Mouse (Mus musculus): Measurements from ENCODE around the gene Tmem243. TPM values are rescaled to one million over a fixed set of nuclear protein-coding genes. Genes with fewer than 3 reads are reported as not detected.

Tmem243 gene
- polyA plus RNA-seq, 1 experiment: 12.9 TPM

GRCm38 (mm10) chr5:9111285-9111684 lies 10.8 kb downstream of the Tmem243 start:
- no peak overlapping the region for H3K4me3 ChIP-seq (replicated peaks; ENCODE audit: control insufficient read depth, low read depth, low read length)
- H3K4me1 ChIP-seq (ENCODE audit: control insufficient read depth, insufficient read depth, low read length): peaks cover 3% of the 10 kb centered on the region; the same call in 1 of the 2 replicates
- TF ChIP-seq CTCF (IDR thresholded peaks at IDR 0.05; ENCODE audit: control insufficient read depth, insufficient read depth, low read length) (no peak), POLR2A (IDR thresholded peaks at IDR 0.05; ENCODE audit: borderline replicate concordance, control insufficient read depth, low read depth, low read length) (no peak)
- 67% methylated on average over 2 of the region's 2 CpGs for WGBS
- no peak overlapping the region for H3K27ac ChIP-seq (ENCODE audit: control insufficient read depth, insufficient read depth, low read depth, low read length, poor library complexity)

GRCm38 (mm10) chr5:9111759-9112158 lies 11.3 kb downstream of the Tmem243 start:
- TF ChIP-seq POLR2A (IDR thresholded peaks at IDR 0.05; ENCODE audit: borderline replicate concordance, control insufficient read depth, low read depth, low read length): no peak
- TF ChIP-seq CTCF (IDR thresholded peaks at IDR 0.05; ENCODE audit: control insufficient read depth, insufficient read depth, low read length): peak; percentile 90
- Histone ChIP-seq H3K4me3 (replicated peaks; ENCODE audit: control insufficient read depth, low read depth, low read length) (no peak overlapping the region), H3K4me1 (ENCODE audit: control insufficient read depth, insufficient read depth, low read length) (peaks cover 3% of the 10 kb centered on the region; the same call in 1 of the 2 replicates), H3K27ac (ENCODE audit: control insufficient read depth, insufficient read depth, low read depth, low read length, poor library complexity) (no peak overlapping the region)
- WGBS: 3% methylated on average over 5 of the region's 5 CpGs

- TF ChIP-seq CTCF (IDR thresholded peaks at IDR 0.05; ENCODE audit: control insufficient read depth, insufficient read depth, low read length): no peak
- no peak for TF ChIP-seq POLR2A (IDR thresholded peaks at IDR 0.05; ENCODE audit: borderline replicate concordance, control insufficient read depth, low read depth, low read length)
- Histone ChIP-seq H3K4me1 (ENCODE audit: control insufficient read depth, insufficient read depth, low read length) (no peaks in the 10 kb centered on the region; the same call in 1 of the 2 replicates), H3K27ac (ENCODE audit: control insufficient read depth, insufficient read depth, low read depth, low read length, poor library complexity) (no peak overlapping the region), H3K4me3 (replicated peaks; ENCODE audit: control insufficient read depth, low read depth, low read length) (no peak overlapping the region)
- WGBS: 79% methylated on average over 6 of the region's 6 CpGs
Measured at GRCm38 (mm10) chr5:9114162-9114561, 13.7 kb downstream of the Tmem243 start.

GRCm38 (mm10) chr5:9124134-9124533 lies 23.7 kb downstream of the Tmem243 start:
- Histone ChIP-seq H3K4me1 (ENCODE audit: control insufficient read depth, insufficient read depth, low read length) (no peaks in the 10 kb centered on the region), H3K27ac (ENCODE audit: control insufficient read depth, insufficient read depth, low read depth, low read length, poor library complexity) (no peak overlapping the region), H3K4me3 (replicated peaks; ENCODE audit: control insufficient read depth, low read depth, low read length) (no peak overlapping the region)
- 93% methylated on average over 2 of the region's 2 CpGs for WGBS
- no peak for TF ChIP-seq POLR2A (IDR thresholded peaks at IDR 0.05; ENCODE audit: borderline replicate concordance, control insufficient read depth, low read depth, low read length)
- TF ChIP-seq CTCF (IDR thresholded peaks at IDR 0.05; ENCODE audit: control insufficient read depth, insufficient read depth, low read length): no peak

GRCm38 (mm10) chr5:9128566-9128965 lies 28.1 kb downstream of the Tmem243 start:
- no peaks in the 10 kb centered on the region for H3K4me1 ChIP-seq (ENCODE audit: control insufficient read depth, insufficient read depth, low read length)
- H3K27ac ChIP-seq (ENCODE audit: control insufficient read depth, insufficient read depth, low read depth, low read length, poor library complexity): no peak overlapping the region
- no peak overlapping the region for H3K4me3 ChIP-seq (replicated peaks; ENCODE audit: control insufficient read depth, low read depth, low read length)
- no peak for TF ChIP-seq POLR2A (IDR thresholded peaks at IDR 0.05; ENCODE audit: borderline replicate concordance, control insufficient read depth, low read depth, low read length)
- TF ChIP-seq CTCF (IDR thresholded peaks at IDR 0.05; ENCODE audit: control insufficient read depth, insufficient read depth, low read length): no peak
- 86% methylated on average over 12 of the region's 12 CpGs for WGBS

- TF ChIP-seq CTCF (IDR thresholded peaks at IDR 0.05; ENCODE audit: control insufficient read depth, insufficient read depth, low read length): no peak
- no peak for TF ChIP-seq POLR2A (IDR thresholded peaks at IDR 0.05; ENCODE audit: borderline replicate concordance, control insufficient read depth, low read depth, low read length)
- 90% methylated on average over 7 of the region's 7 CpGs for WGBS
- no peak overlapping the region for H3K27ac ChIP-seq (ENCODE audit: control insufficient read depth, insufficient read depth, low read depth, low read length, poor library complexity)
- H3K4me3 ChIP-seq (replicated peaks; ENCODE audit: control insufficient read depth, low read depth, low read length): no peak overlapping the region
- H3K4me1 ChIP-seq (ENCODE audit: control insufficient read depth, insufficient read depth, low read length): no peaks in the 10 kb centered on the region
Measured at GRCm38 (mm10) chr5:9131786-9132185, 31.3 kb downstream of the Tmem243 start.

GRCm38 (mm10) chr5:9135588-9135987 lies 35.1 kb downstream of the Tmem243 start:
- H3K4me3 ChIP-seq (replicated peaks; ENCODE audit: control insufficient read depth, low read depth, low read length): no peak overlapping the region
- H3K4me1 ChIP-seq (ENCODE audit: control insufficient read depth, insufficient read depth, low read length): no peaks in the 10 kb centered on the region
- no peak for TF ChIP-seq POLR2A (IDR thresholded peaks at IDR 0.05; ENCODE audit: borderline replicate concordance, control insufficient read depth, low read depth, low read length)
- WGBS: 88% methylated on average over 3 of the region's 3 CpGs
- no peak overlapping the region for H3K27ac ChIP-seq (ENCODE audit: control insufficient read depth, insufficient read depth, low read depth, low read length, poor library complexity)

GRCm38 (mm10) chr5:9140724-9141123 lies 40.3 kb downstream of the Tmem243 start:
- 74% methylated on average over 8 of the region's 8 CpGs for WGBS
- H3K27ac ChIP-seq (ENCODE audit: control insufficient read depth, insufficient read depth, low read depth, low read length, poor library complexity): no peak overlapping the region
- H3K4me1 ChIP-seq (ENCODE audit: control insufficient read depth, insufficient read depth, low read length): no peaks in the 10 kb centered on the region
- H3K4me3 ChIP-seq (replicated peaks; ENCODE audit: control insufficient read depth, low read depth, low read length): no peak overlapping the region
- TF ChIP-seq CTCF (IDR thresholded peaks at IDR 0.05; ENCODE audit: control insufficient read depth, insufficient read depth, low read length) (no peak), POLR2A (IDR thresholded peaks at IDR 0.05; ENCODE audit: borderline replicate concordance, control insufficient read depth, low read depth, low read length) (no peak)

GRCm38 (mm10) chr5:9142376-9142775 lies 41.9 kb downstream of the Tmem243 start:
- 75% methylated on average over 6 of the region's 6 CpGs for WGBS
- no peaks in the 10 kb centered on the region for H3K4me1 ChIP-seq (ENCODE audit: control insufficient read depth, insufficient read depth, low read length)
- no peak overlapping the region for H3K4me3 ChIP-seq (replicated peaks; ENCODE audit: control insufficient read depth, low read depth, low read length)
- TF ChIP-seq CTCF (IDR thresholded peaks at IDR 0.05; ENCODE audit: control insufficient read depth, insufficient read depth, low read length) (no peak), POLR2A (IDR thresholded peaks at IDR 0.05; ENCODE audit: borderline replicate concordance, control insufficient read depth, low read depth, low read length) (no peak)
- H3K27ac ChIP-seq (ENCODE audit: control insufficient read depth, insufficient read depth, low read depth, low read length, poor library complexity): no peak overlapping the region

Data from bone marrow, adult 2 months (tissue).